Mouse (Mus musculus) forebrain, embryonic 13.5 days (tissue): Measurements from ENCODE around the gene Abhd16b. TPM values are rescaled to one million over a fixed set of nuclear protein-coding genes. Genes with fewer than 3 reads are reported as not detected.

Source experiments
- polyA plus RNA-seq: library from polyadenylated mRNA; unstranded; fragments of >200 nt; fragmentation: Nextera tagmentation; extraction: Ambion mirVana; gene quantifications from 2 replicates; pipeline ENCODE4 v1.2.1, GENCODE M21; 2015

Gene Abhd16b
- polyA plus RNA-seq, 1 experiment from 2014 or later, result not detected

Other genes starting within 250 kb of the Abhd16b start
- gene Gmeb2, start 205.2 kb upstream of the Abhd16b start, polyA plus RNA-seq, result 19.5 and 20.5 TPM in 2 replicates
- gene Stmn3, start 178.7 kb upstream of the Abhd16b start, polyA plus RNA-seq, result 651 and 655 TPM in 2 replicates
- gene Rtel1, start 173.5 kb upstream of the Abhd16b start, polyA plus RNA-seq, result 35.9 and 49.3 TPM in 2 replicates
- 54.6 and 58.5 TPM in 2 replicates for gene Zgpat, start 128.3 kb upstream of the Abhd16b start, polyA plus RNA-seq
- gene Arfrp1, start 127.8 kb upstream of the Abhd16b start, polyA plus RNA-seq, result 90.5 and 98.2 TPM in 2 replicates
- gene Lime1, start 113.1 kb upstream of the Abhd16b start, polyA plus RNA-seq, result 33.1 and 37.1 TPM in 2 replicates
- gene Zbtb46, start 33.8 kb upstream of the Abhd16b start, polyA plus RNA-seq, result 10.2 and 12.8 TPM in 2 replicates
- 133 and 138 TPM in 2 replicates for gene Tpd52l2, start 3.9 kb downstream of the Abhd16b start, polyA plus RNA-seq
- 140 and 165 TPM in 2 replicates for gene Dnajc5, start 27.3 kb downstream of the Abhd16b start, polyA plus RNA-seq
- 54.6 and 58.1 TPM in 2 replicates for gene Uckl1, start 91.7 kb downstream of the Abhd16b start, polyA plus RNA-seq
- gene Prpf6, start 98.7 kb downstream of the Abhd16b start, polyA plus RNA-seq, result 67.9 and 74.9 TPM in 2 replicates
- 49.7 and 56.4 TPM in 2 replicates for gene Zfp512b, start 99.6 kb downstream of the Abhd16b start, polyA plus RNA-seq
- gene Samd10, start 106.0 kb downstream of the Abhd16b start, polyA plus RNA-seq, result 88.7 and 105 TPM in 2 replicates
- 0.23 TPM in 1 of 2 replicates, not detected in the other for gene Gm29797, start 163.8 kb downstream of the Abhd16b start, polyA plus RNA-seq
- 11.6 and 13.0 TPM in 2 replicates for gene Sox18, start 178.4 kb downstream of the Abhd16b start, polyA plus RNA-seq
- gene Tcea2, start 187.1 kb downstream of the Abhd16b start, polyA plus RNA-seq, result 31.0 and 35.9 TPM in 2 replicates
- gene Rgs19, start 200.8 kb downstream of the Abhd16b start, polyA plus RNA-seq, result 45.3 and 45.4 TPM in 2 replicates
- not detected in 2 replicates for gene Lkaaear1, start 205.2 kb downstream of the Abhd16b start, polyA plus RNA-seq
- gene Oprl1, start 221.8 kb downstream of the Abhd16b start, polyA plus RNA-seq, result 33.5 and 48.2 TPM in 2 replicates